Mouse (Mus musculus) midbrain, embryonic 12.5 days (tissue): ENCODE results near the gene Efcab11. TPM values are rescaled to one million over a fixed set of nuclear protein-coding genes. Genes with fewer than 3 reads are reported as not detected.

Experiments
- ATAC-seq: fragments of 200-750 bp; cut with Nextera tagmentation; 2 replicates; pipeline ENCODE4 v1.8.0; 2017; ENCODE audit warnings: low read depth, moderate TSS enrichment, moderate library complexity; ENCODE audit not compliant: low FRiP score
- H3K27ac ChIP-seq: fragments of 300-500 bp; sonication (generic); replicated peaks from 2 replicates; pipeline ENCODE4 v1.5.1; 2016; ENCODE audit warnings: mild to moderate bottlenecking
- H3K27me3 ChIP-seq: fragments of 300-500 bp; sonication (generic); 2 replicates; pipeline ENCODE4 v1.6.1; 2016; ENCODE audit warnings: mild to moderate bottlenecking
- H3K36me3 ChIP-seq: fragments of 300-500 bp; sonication (generic); 2 replicates; pipeline ENCODE4 v1.6.1; 2016
- H3K4me1 ChIP-seq: fragments of 300-500 bp; sonication (generic); 2 replicates; pipeline ENCODE4 v1.6.1; 2016
- H3K4me2 ChIP-seq: fragments of 300-500 bp; sonication (generic); replicated peaks from 2 replicates; pipeline ENCODE4 v1.6.1; 2016; ENCODE audit warnings: mild to moderate bottlenecking, moderate library complexity
- H3K4me3 ChIP-seq: fragments of 300-500 bp; sonication (generic); 2 replicates; pipeline ENCODE4 v1.5.1; 2016; ENCODE audit warnings: mild to moderate bottlenecking
- H3K9ac ChIP-seq: fragments of 300-500 bp; sonication (generic); replicated peaks from 2 replicates; pipeline ENCODE4 v1.6.1; 2016; ENCODE audit warnings: mild to moderate bottlenecking, moderate library complexity
- H3K9me3 ChIP-seq: fragments of 300-500 bp; sonication (generic); 2 replicates; pipeline ENCODE4 v1.6.1; 2016; ENCODE audit warnings: mild to moderate bottlenecking
- WGBS: fragments of 180-500 bp; shearing (Covaris S2); methylation state at CpG from one replicate; pipeline ENCODE4 v1.1.7; 2016; 5-methylcytosine and 5-hydroxymethylcytosine counted together
- polyA plus RNA-seq: library from polyadenylated mRNA; unstranded; fragments of >200 nt; fragmentation: Nextera tagmentation; extraction: Ambion mirVana; gene quantifications from 2 replicates; pipeline ENCODE4 v1.2.1, GENCODE M21; 2016

Efcab11 gene
- polyA plus RNA-seq, 1 experiment from 2014 or later, result 17.4 TPM

- no peak overlapping the region for H3K27ac ChIP-seq
- H3K36me3 ChIP-seq, result no peaks in the 10 kb centered on the region
- WGBS, result 90% methylated on average over 11 of the region's 11 CpGs
- H3K27me3 ChIP-seq, result no peaks in the 10 kb centered on the region; the same call in 1 of the 2 replicates
- H3K4me3 ChIP-seq, result no peak overlapping the region
- H3K9ac ChIP-seq, result no peak overlapping the region
- no peak overlapping the region for H3K4me2 ChIP-seq
- H3K9me3 ChIP-seq, result peaks cover 28% of the 10 kb centered on the region
- H3K4me1 ChIP-seq, result no peaks in the 10 kb centered on the region
- no peak for ATAC-seq
These were observed 237.5 kb downstream of the Efcab11 start for GRCm38 (mm10) chr12:99646556-99647354.

GRCm38 (mm10) chr12:99645418-99645817 lies 238.8 kb downstream of the Efcab11 start:
- Histone ChIP-seq H3K4me2 (no peak overlapping the region), H3K4me1 (peaks cover 11% of the 10 kb centered on the region), H3K4me3 (no peak overlapping the region), H3K27me3 (no peaks in the 10 kb centered on the region; the same call in 1 of the 2 replicates), H3K9me3 (peaks cover 28% of the 10 kb centered on the region), H3K36me3 (no peaks in the 10 kb centered on the region), H3K9ac (no peak overlapping the region), H3K27ac (no peak overlapping the region)
- ATAC-seq, result 0 out of 2 replicates have a peak, but pooled peaks have one; percentile 53
- 93% methylated on average over 18 of the region's 18 CpGs for WGBS

- peaks cover 28% of the 10 kb centered on the region for H3K9me3 ChIP-seq
- H3K27ac ChIP-seq, result no peak overlapping the region
- no peaks in the 10 kb centered on the region for H3K36me3 ChIP-seq
- H3K4me2 ChIP-seq, result no peak overlapping the region
- H3K4me1 ChIP-seq, result peaks cover 16% of the 10 kb centered on the region
- no peaks in the 10 kb centered on the region; the same call in 1 of the 2 replicates for H3K27me3 ChIP-seq
- no peak overlapping the region for H3K9ac ChIP-seq
- peak; percentile 77; the same call in 1 of the 2 replicates for ATAC-seq
- WGBS, result 96% methylated on average over 37 of the region's 37 CpGs
- no peak overlapping the region for H3K4me3 ChIP-seq
These were observed 239.3 kb downstream of the Efcab11 start for GRCm38 (mm10) chr12:99644966-99645365.

Other genes starting within 250 kb of the Efcab11 start
- 68.4 and 71.5 TPM in 2 replicates for gene Tdp1, start 78 bp upstream of the Efcab11 start, polyA plus RNA-seq
- gene Kcnk13, start 80.1 kb upstream of the Efcab11 start, polyA plus RNA-seq, result 0.22 and 0.24 TPM in 2 replicates
- 328 TPM in 2 replicates for gene Psmc1, start 225.7 kb upstream of the Efcab11 start, polyA plus RNA-seq